Mouse (Mus musculus): ENCODE results near the gene Osbpl3. TPM values are rescaled to one million over a fixed set of nuclear protein-coding genes. Genes with fewer than 3 reads are reported as not detected.

Osbpl3 gene
- polyA plus RNA-seq, 1 experiment from 2014 or later = 8.6 TPM

GRCm38 (mm10) chr6:50362704-50363261, 93.2 kb downstream of the Osbpl3 start:
- H3K4me3 ChIP-seq = no peak overlapping the region

GRCm38 (mm10) chr6:50362196-50362595, 93.8 kb downstream of the Osbpl3 start:
- 86% methylated on average over 9 of the region's 9 CpGs for WGBS
- Histone ChIP-seq H3K9me3 (replicated peaks) (no peaks in the 10 kb centered on the region), H3K4me3 (no peak overlapping the region), H3K4me2 (replicated peaks) (no peak overlapping the region), H3K4me1 (0 out of 2 replicates have a peak, but pooled peaks cover 7% of the 10 kb centered on the region), H3K27me3 (no peaks in the 10 kb centered on the region), H3K36me3 (no peaks in the 10 kb centered on the region), H3K9ac (no peak overlapping the region), H3K27ac (no peak overlapping the region)
- no peak for ATAC-seq (ENCODE audit: low FRiP score)

More at GRCm38 (mm10) chr6:50362704-50363261, 93.2 kb downstream of the Osbpl3 start:
- WGBS = 82% methylated on average over 4 of the region's 4 CpGs
- Histone ChIP-seq H3K9me3 (replicated peaks) (no peaks in the 10 kb centered on the region), H3K27ac (no peak overlapping the region), H3K4me1 (0 out of 2 replicates have a peak, but pooled peaks cover 5% of the 10 kb centered on the region), H3K9ac (no peak overlapping the region), H3K4me2 (replicated peaks) (no peak overlapping the region), H3K36me3 (no peaks in the 10 kb centered on the region), H3K27me3 (no peaks in the 10 kb centered on the region)
- ATAC-seq (ENCODE audit: low FRiP score) = no peak

GRCm38 (mm10) chr6:50358104-50358679, 97.8 kb downstream of the Osbpl3 start:
- no peak; the same call in 1 of the 2 replicates for ATAC-seq (ENCODE audit: low FRiP score)

GRCm38 (mm10) chr6:50354688-50355660, 101.0 kb downstream of the Osbpl3 start:
- Histone ChIP-seq H3K9me3 (replicated peaks) (no peaks in the 10 kb centered on the region), H3K9ac (no peak overlapping the region), H3K27me3 (no peaks in the 10 kb centered on the region), H3K36me3 (no peaks in the 10 kb centered on the region), H3K4me1 (peaks cover 19% of the 10 kb centered on the region), H3K4me3 (no peak overlapping the region), H3K4me2 (replicated peaks) (no peak overlapping the region), H3K27ac (no peak overlapping the region)
- ATAC-seq (ENCODE audit: low FRiP score) = no peak
- WGBS = 58% methylated on average over 20 of the region's 20 CpGs

More at GRCm38 (mm10) chr6:50358104-50358679, 97.8 kb downstream of the Osbpl3 start:
- Histone ChIP-seq H3K9ac (no peak overlapping the region), H3K4me1 (peaks cover 19% of the 10 kb centered on the region), H3K4me3 (no peak overlapping the region), H3K27me3 (no peaks in the 10 kb centered on the region), H3K9me3 (replicated peaks) (no peaks in the 10 kb centered on the region), H3K27ac (no peak overlapping the region), H3K4me2 (replicated peaks) (no peak overlapping the region), H3K36me3 (no peaks in the 10 kb centered on the region)
- 53% methylated on average over 16 of the region's 16 CpGs for WGBS

GRCm38 (mm10) chr6:50352812-50353211, 103.2 kb downstream of the Osbpl3 start:
- no peak overlapping the region for H3K27ac ChIP-seq
- no peak overlapping the region for H3K4me2 ChIP-seq (replicated peaks)
- no peak overlapping the region for H3K4me3 ChIP-seq
- no peaks in the 10 kb centered on the region for H3K36me3 ChIP-seq
- no peaks in the 10 kb centered on the region for H3K9me3 ChIP-seq (replicated peaks)
- H3K9ac ChIP-seq = no peak overlapping the region
- WGBS = 67% methylated on average over 6 of the region's 6 CpGs
- H3K4me1 ChIP-seq = peaks cover 14% of the 10 kb centered on the region
- no peak for ATAC-seq (ENCODE audit: low FRiP score)
- no peaks in the 10 kb centered on the region for H3K27me3 ChIP-seq

GRCm38 (mm10) chr6:50350911-50351310, 105.1 kb downstream of the Osbpl3 start:
- no peaks in the 10 kb centered on the region for H3K9me3 ChIP-seq (replicated peaks)
- no peak for ATAC-seq (ENCODE audit: low FRiP score)
- 92% methylated on average over 3 of the region's 3 CpGs for WGBS
- no peak overlapping the region for H3K4me2 ChIP-seq (replicated peaks)
- no peaks in the 10 kb centered on the region for H3K36me3 ChIP-seq
- peaks cover 12% of the 10 kb centered on the region for H3K4me1 ChIP-seq
- no peak overlapping the region for H3K27ac ChIP-seq
- H3K4me3 ChIP-seq = no peak overlapping the region
- H3K9ac ChIP-seq = no peak overlapping the region
- no peaks in the 10 kb centered on the region for H3K27me3 ChIP-seq

GRCm38 (mm10) chr6:50348619-50349018, 107.4 kb downstream of the Osbpl3 start:
- ATAC-seq (ENCODE audit: low FRiP score) = no peak
- Histone ChIP-seq H3K9ac (no peak overlapping the region), H3K4me3 (no peak overlapping the region), H3K4me1 (no peaks in the 10 kb centered on the region), H3K4me2 (replicated peaks) (no peak overlapping the region), H3K27me3 (no peaks in the 10 kb centered on the region), H3K27ac (no peak overlapping the region), H3K36me3 (no peaks in the 10 kb centered on the region), H3K9me3 (replicated peaks) (no peaks in the 10 kb centered on the region)
- 92% methylated on average over 1 of the region's 1 CpGs for WGBS

GRCm38 (mm10) chr6:50346204-50346603, 109.8 kb downstream of the Osbpl3 start:
- no peaks in the 10 kb centered on the region for H3K4me1 ChIP-seq
- H3K27me3 ChIP-seq = no peaks in the 10 kb centered on the region
- no peak overlapping the region for H3K4me2 ChIP-seq (replicated peaks)
- H3K9me3 ChIP-seq (replicated peaks) = no peaks in the 10 kb centered on the region
- H3K9ac ChIP-seq = no peak overlapping the region
- 94% methylated on average over 7 of the region's 7 CpGs for WGBS
- no peaks in the 10 kb centered on the region for H3K36me3 ChIP-seq
- no peak for ATAC-seq (ENCODE audit: low FRiP score)
- H3K27ac ChIP-seq = no peak overlapping the region
- H3K4me3 ChIP-seq = no peak overlapping the region

- no peak overlapping the region for H3K27ac ChIP-seq
- 84% methylated on average over 5 of the region's 5 CpGs for WGBS
- no peaks in the 10 kb centered on the region for H3K4me1 ChIP-seq
- no peaks in the 10 kb centered on the region for H3K36me3 ChIP-seq
- no peaks in the 10 kb centered on the region for H3K27me3 ChIP-seq
- no peak overlapping the region for H3K4me2 ChIP-seq (replicated peaks)
- H3K9me3 ChIP-seq (replicated peaks) = no peaks in the 10 kb centered on the region
- H3K9ac ChIP-seq = no peak overlapping the region
- no peak overlapping the region for H3K4me3 ChIP-seq
- no peak for ATAC-seq (ENCODE audit: low FRiP score)
These were observed 115.6 kb downstream of the Osbpl3 start for GRCm38 (mm10) chr6:50340226-50340906.

- no peaks in the 10 kb centered on the region for H3K4me1 ChIP-seq
- H3K4me2 ChIP-seq (replicated peaks) = no peak overlapping the region
- no peaks in the 10 kb centered on the region for H3K36me3 ChIP-seq
- no peak overlapping the region for H3K27ac ChIP-seq
- H3K27me3 ChIP-seq = no peaks in the 10 kb centered on the region
- no peak for ATAC-seq (ENCODE audit: low FRiP score)
- H3K9me3 ChIP-seq (replicated peaks) = no peaks in the 10 kb centered on the region
- 83% methylated on average over 6 of the region's 6 CpGs for WGBS
- H3K9ac ChIP-seq = no peak overlapping the region
- H3K4me3 ChIP-seq = no peak overlapping the region
These were observed 118.6 kb downstream of the Osbpl3 start for GRCm38 (mm10) chr6:50337431-50337830.

GRCm38 (mm10) chr6:50336376-50336775, 119.6 kb downstream of the Osbpl3 start:
- no peaks in the 10 kb centered on the region for H3K36me3 ChIP-seq
- no peak for ATAC-seq (ENCODE audit: low FRiP score)
- H3K4me1 ChIP-seq = no peaks in the 10 kb centered on the region
- no peak overlapping the region for H3K4me3 ChIP-seq
- H3K27me3 ChIP-seq = no peaks in the 10 kb centered on the region
- no peak overlapping the region for H3K4me2 ChIP-seq (replicated peaks)
- H3K27ac ChIP-seq = no peak overlapping the region
- no peak overlapping the region for H3K9ac ChIP-seq
- no peaks in the 10 kb centered on the region for H3K9me3 ChIP-seq (replicated peaks)
- WGBS = 97% methylated on average over 2 of the region's 2 CpGs
